Mouse (Mus musculus): Measurements from ENCODE around the gene Maml2.

The Maml2 gene

GRCm38 (mm10) chr9:13716316-13717099, 418.8 kb downstream of the Maml2 start:
- DNase-seq (ENCODE audit: low read depth, low spot score) = peak; percentile 75

GRCm38 (mm10) chr9:13748404-13748797, 450.6 kb downstream of the Maml2 start, which contains the start of gene Mtmr2:
Gene Mtmr2 (plus strand): TSS chr9:13748410.
- DNase-seq (ENCODE audit: low read depth, low spot score) = no peak

GRCm38 (mm10) chr9:13748798-13749674, 451.3 kb downstream of the Maml2 start:
- DNase-seq (ENCODE audit: low read depth, low spot score) = peak; percentile 91

- DNase-seq (ENCODE audit: low read depth, low spot score) = no peak
Measured at GRCm38 (mm10) chr9:13749675-13749998, 451.9 kb downstream of the Maml2 start.

GRCm38 (mm10) chr9:13752543-13752942, 454.8 kb downstream of the Maml2 start:
- DNase-seq (ENCODE audit: low read depth, low spot score) = no peak
